Mouse (Mus musculus) C2C12 (cell line): ENCODE data around the gene Ube2i.

Experiments
- CEBPB ChIP-seq: IDR thresholded peaks from one replicate; pipeline ENCODE4 v1.6.1; 2011; ENCODE audit warnings: low read depth, mild to moderate bottlenecking, control low read depth, moderate library complexity
- CTCF ChIP-seq: IDR thresholded peaks from one replicate; pipeline ENCODE4 v1.5.1; 2011; ENCODE audit not compliant: control insufficient read depth, insufficient read depth, insufficient read length
- MYOD1 ChIP-seq: IDR thresholded peaks from one replicate; pipeline ENCODE4 v1.6.1; 2011; ENCODE audit warnings: low read depth; ENCODE audit not compliant: control insufficient read depth, insufficient read length
- MYOG ChIP-seq: IDR thresholded peaks from one replicate; pipeline ENCODE4 v1.6.1; 2011; ENCODE audit not compliant: control insufficient read depth, insufficient read length; ENCODE audit errors: extremely low read depth
- USF1 ChIP-seq: IDR thresholded peaks from one replicate; pipeline ENCODE4 v1.6.1; 2011; ENCODE audit warnings: low read depth, mild to moderate bottlenecking, control low read depth, moderate library complexity

- no peak for TF ChIP-seq CTCF
- no peak for TF ChIP-seq MYOD1
- no peak for TF ChIP-seq USF1
- no peak for TF ChIP-seq MYOG
- no peak for TF ChIP-seq CEBPB
Observed at GRCm38 (mm10) chr17:25290411-25290810, 16.0 kb upstream of the Ube2i start.
